Mouse (Mus musculus) embryonic facial prominence, embryonic 11.5 days (tissue): Measurements from ENCODE around the gene Kcnq5. TPM values are rescaled to one million over a fixed set of nuclear protein-coding genes. Genes with fewer than 3 reads are reported as not detected.

Experiments used
- ATAC-seq: fragments of 200-750 bp; cut with Nextera tagmentation; replicated peaks from 2 replicates; pipeline ENCODE4 v1.8.0; 2017; ENCODE audit warnings: low read depth; ENCODE audit not compliant: insufficient number of reproducible peaks, low FRiP score, low TSS enrichment
- DNase-seq: peaks from one replicate; pipeline ENCODE4 v3.0.0-alpha.2; 2015; ENCODE audit warnings: low spot score
- H3K27ac ChIP-seq: fragments of 300-500 bp; sonication (generic); replicated peaks from 2 replicates; pipeline ENCODE4 v1.5.1; 2014; ENCODE audit warnings: mild to moderate bottlenecking, low read depth, low read length, control low read depth
- H3K27me3 ChIP-seq: fragments of 300-500 bp; sonication (generic); 2 replicates; pipeline ENCODE4 v1.6.1; 2014; ENCODE audit warnings: mild to moderate bottlenecking, low read length, moderate library complexity, mixed read lengths; ENCODE audit not compliant: control insufficient read depth, insufficient read depth
- H3K36me3 ChIP-seq: fragments of 300-500 bp; sonication (generic); replicated peaks from 2 replicates; pipeline ENCODE4 v1.6.1; 2014; ENCODE audit warnings: low read depth, mild to moderate bottlenecking, low read length, moderate library complexity, mixed read lengths; ENCODE audit not compliant: control insufficient read depth, insufficient read depth
- H3K4me1 ChIP-seq: fragments of 300-500 bp; sonication (generic); 2 replicates; pipeline ENCODE4 v1.6.1; 2014; ENCODE audit warnings: low read length, mixed read lengths; ENCODE audit not compliant: control insufficient read depth, insufficient read depth
- H3K4me2 ChIP-seq: fragments of 300-500 bp; sonication (generic); 2 replicates; pipeline ENCODE4 v1.6.1; 2014; ENCODE audit warnings: low read depth, mild to moderate bottlenecking, control low read depth, low read length, moderate library complexity
- H3K4me3 ChIP-seq: fragments of 300-500 bp; sonication (generic); 2 replicates; pipeline ENCODE4 v1.5.1; 2014; ENCODE audit warnings: low read depth, low read length, control low read depth
- H3K9ac ChIP-seq: fragments of 300-500 bp; sonication (generic); replicated peaks from 2 replicates; pipeline ENCODE4 v1.6.1; 2014; ENCODE audit warnings: mild to moderate bottlenecking, control low read depth, low read length
- H3K9me3 ChIP-seq: fragments of 300-500 bp; sonication (generic); replicated peaks from 2 replicates; pipeline ENCODE4 v1.6.1; 2016; ENCODE audit warnings: mild to moderate bottlenecking, low read length, inconsistent platforms, mixed read lengths; ENCODE audit not compliant: control insufficient read depth
- WGBS: fragments of 180-500 bp; shearing (Covaris S2); extraction: QIAGEN DNeasy Blood & Tissue Kit; methylation state at CpG from one replicate; pipeline ENCODE4 v1.1.7; 2014; 5-methylcytosine and 5-hydroxymethylcytosine counted together
- polyA plus RNA-seq: library from polyadenylated mRNA; unstranded; fragments of >200 nt; fragmentation: Nextera tagmentation; extraction: Ambion mirVana; gene quantifications from 2 replicates; pipeline ENCODE4 v1.2.1, GENCODE M21; 2014

Kcnq5 gene
- polyA plus RNA-seq, 1 experiment from 2014 or later = 1.1 TPM

GRCm38 (mm10) chr1:21622455-21622854, 339.3 kb downstream of the Kcnq5 start:
- no peaks in the 10 kb centered on the region for H3K36me3 ChIP-seq
- no peaks in the 10 kb centered on the region for H3K4me1 ChIP-seq
- H3K27me3 ChIP-seq = no peaks in the 10 kb centered on the region
- H3K27ac ChIP-seq = no peak overlapping the region
- H3K4me2 ChIP-seq = no peak overlapping the region
- WGBS = 53% methylated on average over 2 of the region's 2 CpGs
- no peaks in the 10 kb centered on the region for H3K9me3 ChIP-seq
- no peak overlapping the region for H3K9ac ChIP-seq
- no peak for DNase-seq
- no peak overlapping the region for H3K4me3 ChIP-seq
- ATAC-seq = no peak

DNA sequence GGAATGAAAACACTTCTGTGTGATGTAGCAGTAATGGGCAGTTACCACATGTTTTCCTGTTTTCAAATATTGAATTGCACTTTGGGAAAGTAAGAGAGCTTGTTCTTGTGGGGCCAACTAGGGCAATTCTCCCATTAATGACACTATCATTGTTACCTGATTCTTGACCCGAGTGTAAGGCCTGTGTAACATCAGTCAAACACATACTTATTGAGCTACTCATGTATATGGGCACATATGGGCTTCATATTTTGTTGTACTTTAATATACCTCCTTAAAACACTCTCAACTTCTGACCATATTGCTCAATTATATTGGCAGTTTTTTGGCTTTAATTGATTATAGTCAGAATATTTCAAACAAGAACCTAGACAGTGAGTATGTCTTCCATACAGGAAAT, 339.7 kb downstream of the Kcnq5 start:
- Histone ChIP-seq H3K4me3 (no peak overlapping the region), H3K36me3 (no peaks in the 10 kb centered on the region), H3K9me3 (no peaks in the 10 kb centered on the region), H3K27ac (no peak overlapping the region), H3K4me1 (no peaks in the 10 kb centered on the region), H3K27me3 (no peaks in the 10 kb centered on the region), H3K9ac (no peak overlapping the region), H3K4me2 (no peak overlapping the region)
- WGBS = 77% methylated on average over 1 of the region's 1 CpGs
- no peak for DNase-seq
- no peak for ATAC-seq

DNA sequence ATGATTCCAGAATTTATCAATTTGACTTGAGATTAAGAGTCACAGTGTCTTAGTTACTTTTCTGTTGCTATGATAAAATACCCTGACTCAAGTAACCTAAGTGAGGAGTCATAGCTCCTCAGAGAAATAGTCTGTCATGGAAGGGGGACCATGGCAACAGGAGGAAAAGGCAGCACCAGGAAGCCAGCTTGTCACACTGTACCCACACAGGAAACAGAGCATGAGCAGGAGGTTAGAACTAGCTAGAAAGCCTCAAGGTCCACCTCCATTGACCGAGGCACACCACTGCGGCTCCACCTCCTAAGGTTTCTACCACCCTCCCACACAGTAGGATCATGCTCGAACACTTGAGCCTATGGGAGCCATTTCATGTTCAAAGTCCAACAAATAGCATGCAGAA, 343.0 kb downstream of the Kcnq5 start:
- Histone ChIP-seq H3K4me1 (no peaks in the 10 kb centered on the region), H3K36me3 (no peaks in the 10 kb centered on the region), H3K27ac (no peak overlapping the region), H3K9me3 (no peaks in the 10 kb centered on the region), H3K4me2 (no peak overlapping the region), H3K9ac (no peak overlapping the region), H3K27me3 (no peaks in the 10 kb centered on the region), H3K4me3 (no peak overlapping the region)
- no peak for ATAC-seq
- no peak for DNase-seq
- WGBS = 94% methylated on average over 3 of the region's 3 CpGs

- ATAC-seq (no peak), DNase-seq (no peak)
- 75% methylated on average over 4 of the region's 4 CpGs for whole genome bisulfite sequencing
- no peak overlapping the region for H3K4me2 ChIP-seq
- H3K27me3 ChIP-seq = no peaks in the 10 kb centered on the region
- no peaks in the 10 kb centered on the region for H3K9me3 ChIP-seq
- no peak overlapping the region for H3K9ac ChIP-seq
- H3K4me3 ChIP-seq = no peak overlapping the region
- H3K27ac ChIP-seq = no peak overlapping the region
- no peaks in the 10 kb centered on the region for H3K36me3 ChIP-seq
- no peaks in the 10 kb centered on the region for H3K4me1 ChIP-seq
These were observed 345.1 kb downstream of the Kcnq5 start for GRCm38 (mm10) chr1:21616666-21617065.

- Histone ChIP-seq H3K27ac (no peak overlapping the region), H3K36me3 (no peaks in the 10 kb centered on the region), H3K9ac (no peak overlapping the region), H3K27me3 (no peaks in the 10 kb centered on the region), H3K4me2 (no peak overlapping the region), H3K4me1 (no peaks in the 10 kb centered on the region), H3K4me3 (no peak overlapping the region), H3K9me3 (no peaks in the 10 kb centered on the region)
- WGBS = 67% methylated on average over 2 of the region's 2 CpGs
- DNase-seq (no peak), ATAC-seq (no peak)
These were observed 347.8 kb downstream of the Kcnq5 start for GRCm38 (mm10) chr1:21613933-21614332.

- 85% methylated on average over 4 of the region's 4 CpGs for WGBS
These were observed 357.7 kb downstream of the Kcnq5 start for GRCm38 (mm10) chr1:21604003-21604402.

DNA sequence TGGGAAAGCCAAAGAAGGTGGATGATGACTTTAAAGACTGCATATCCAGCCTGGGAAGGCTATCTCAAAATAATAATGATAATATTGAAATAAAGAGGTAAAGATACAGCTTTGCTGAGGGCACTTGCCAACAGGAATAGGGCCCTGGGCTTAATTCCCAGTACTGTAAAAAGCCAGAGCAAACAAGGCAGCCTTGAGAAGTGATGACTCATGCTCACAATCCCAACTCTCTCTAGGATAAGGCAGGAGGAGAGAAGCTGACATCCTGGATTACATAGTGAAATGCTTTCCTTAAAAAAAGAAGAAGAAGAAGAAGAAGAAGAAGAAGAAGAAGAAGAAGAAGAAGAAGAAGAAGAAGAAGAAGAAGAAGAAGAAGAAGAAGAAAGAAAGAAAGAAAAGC, 359.2 kb downstream of the Kcnq5 start:
- no peak overlapping the region for H3K27ac ChIP-seq
- no peak overlapping the region for H3K4me2 ChIP-seq
- H3K36me3 ChIP-seq = no peaks in the 10 kb centered on the region
- H3K9me3 ChIP-seq = no peaks in the 10 kb centered on the region
- DNase-seq = no peak
- H3K4me1 ChIP-seq = no peaks in the 10 kb centered on the region
- no peak for ATAC-seq
- H3K4me3 ChIP-seq = no peak overlapping the region
- H3K27me3 ChIP-seq = no peaks in the 10 kb centered on the region
- no peak overlapping the region for H3K9ac ChIP-seq

More at GRCm38 (mm10) chr1:21604003-21604402, 357.7 kb downstream of the Kcnq5 start:
- H3K9ac ChIP-seq = no peak overlapping the region
- ATAC-seq (no peak), DNase-seq (no peak)
- H3K4me3 ChIP-seq = no peak overlapping the region
- H3K27ac ChIP-seq = no peak overlapping the region
- H3K4me1 ChIP-seq = no peaks in the 10 kb centered on the region
- no peaks in the 10 kb centered on the region for H3K36me3 ChIP-seq
- H3K4me2 ChIP-seq = no peak overlapping the region
- H3K27me3 ChIP-seq = no peaks in the 10 kb centered on the region
- no peaks in the 10 kb centered on the region for H3K9me3 ChIP-seq

DNA sequence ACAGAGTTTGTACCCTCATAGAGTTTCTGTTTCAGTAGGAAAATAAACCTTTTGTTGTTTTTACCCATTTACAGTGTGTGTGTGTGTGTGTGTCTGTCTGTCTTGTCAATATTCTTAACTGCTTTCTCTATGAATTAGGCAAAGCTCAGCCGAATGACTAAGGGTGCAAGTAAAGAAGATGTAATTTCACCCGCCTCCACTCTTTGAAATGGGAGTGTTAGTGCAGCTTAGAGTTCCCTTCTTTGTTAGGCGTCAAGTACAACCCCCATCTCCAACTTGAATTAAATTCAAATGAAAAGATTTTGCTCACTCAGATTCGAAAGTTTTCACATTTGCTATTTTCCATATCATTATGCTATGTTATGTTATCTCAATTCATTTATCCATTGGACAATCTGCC, 361.1 kb downstream of the Kcnq5 start:
- Histone ChIP-seq H3K4me1 (no peaks in the 10 kb centered on the region), H3K27me3 (no peaks in the 10 kb centered on the region), H3K9me3 (no peaks in the 10 kb centered on the region), H3K27ac (no peak overlapping the region), H3K4me2 (no peak overlapping the region), H3K36me3 (no peaks in the 10 kb centered on the region), H3K9ac (no peak overlapping the region), H3K4me3 (no peak overlapping the region)
- DNase-seq (no peak), ATAC-seq (no peak)
- 78% methylated on average over 4 of the region's 4 CpGs for WGBS
